Mouse (Mus musculus): ENCODE measurements around the gene Procr.
"Not testable (repeated sequence)": the region's sequence is repeated elsewhere in the genome, so short reads cannot be mapped to it uniquely, and the experiment has no call there.

Gene Procr

GRCm38 (mm10) chr2:155751014-155751786, at the start of gene Procr:
Procr (plus strand) TSS chr2:155751117.
- no peak for DNase-seq (ENCODE audit: low read depth in 2 of 2, low spot score in 2 of 2)

- DNase-seq (ENCODE audit: low read depth in 2 of 2, low spot score in 2 of 2), result no peak
These were observed 49.5 kb upstream of the Procr start for GRCm38 (mm10) chr2:155701399-155701919.

GRCm38 (mm10) chr2:155703630-155704029, 47.3 kb upstream of the Procr start:
- no peak for DNase-seq (ENCODE audit: low read depth in 2 of 2, low spot score in 2 of 2)

- no peak for DNase-seq (ENCODE audit: low read depth in 2 of 2, low spot score in 2 of 2)
These were observed 43.7 kb upstream of the Procr start for GRCm38 (mm10) chr2:155707251-155707650.

GRCm38 (mm10) chr2:155710557-155710956, 40.4 kb upstream of the Procr start:
- DNase-seq (ENCODE audit: low read depth in 2 of 2, low spot score in 2 of 2), result no peak

GRCm38 (mm10) chr2:155717082-155717990, 33.6 kb upstream of the Procr start:
- no peak for DNase-seq (ENCODE audit: low read depth in 2 of 2, low spot score in 2 of 2)

GRCm38 (mm10) chr2:155720585-155720984, 30.3 kb upstream of the Procr start:
- no peak for DNase-seq (ENCODE audit: low read depth in 2 of 2, low spot score in 2 of 2)

- no peak for DNase-seq (ENCODE audit: low read depth in 2 of 2, low spot score in 2 of 2)
These were observed 26.9 kb upstream of the Procr start for GRCm38 (mm10) chr2:155724036-155724435.

GRCm38 (mm10) chr2:155724526-155724925, 26.4 kb upstream of the Procr start:
- no peak for DNase-seq (ENCODE audit: low read depth in 2 of 2, low spot score in 2 of 2)

- DNase-seq (ENCODE audit: low read depth in 2 of 2, low spot score in 2 of 2), result no peak
These were observed 24.6 kb upstream of the Procr start for GRCm38 (mm10) chr2:155726302-155726701.

- no peak for DNase-seq (ENCODE audit: low read depth in 2 of 2, low spot score in 2 of 2)
These were observed 23.0 kb upstream of the Procr start for GRCm38 (mm10) chr2:155727764-155728395.

- DNase-seq (ENCODE audit: low read depth in 2 of 2, low spot score in 2 of 2), result no peak
These were observed 22.2 kb upstream of the Procr start for GRCm38 (mm10) chr2:155728742-155729141.

GRCm38 (mm10) chr2:155729158-155729645, 21.7 kb upstream of the Procr start, which contains the start of gene Edem2:
Edem2 (minus strand) TSS chr2:155729475.
- DNase-seq (ENCODE audit: low read depth in 2 of 2, low spot score in 2 of 2), result peak; percentile 88 to 93

- DNase-seq (ENCODE audit: low read depth in 2 of 2, low spot score in 2 of 2), result no peak
These were observed 15.8 kb upstream of the Procr start for GRCm38 (mm10) chr2:155735080-155735479.

- not testable (repeated sequence) for DNase-seq (ENCODE audit: low read depth in 2 of 2, low spot score in 2 of 2)
These were observed 15.2 kb upstream of the Procr start, which contains the start of gene Gm17581 for GRCm38 (mm10) chr2:155735766-155736165. Gm17581 (minus strand) TSS chr2:155735866.

- DNase-seq (ENCODE audit: low read depth in 2 of 2, low spot score in 2 of 2), result no peak
These were observed 14.0 kb upstream of the Procr start for GRCm38 (mm10) chr2:155736936-155737335.

- no peak for DNase-seq (ENCODE audit: low read depth in 2 of 2, low spot score in 2 of 2)
These were observed 13.1 kb upstream of the Procr start for GRCm38 (mm10) chr2:155737803-155738202.

GRCm38 (mm10) chr2:155742211-155742610, 8.7 kb upstream of the Procr start:
- no peak for DNase-seq (ENCODE audit: low read depth in 2 of 2, low spot score in 2 of 2)

GRCm38 (mm10) chr2:155742931-155743337, 8.0 kb upstream of the Procr start:
- no peak for DNase-seq (ENCODE audit: low read depth in 2 of 2, low spot score in 2 of 2)

GRCm38 (mm10) chr2:155743351-155743750, 7.6 kb upstream of the Procr start:
- no peak for DNase-seq (ENCODE audit: low read depth in 2 of 2, low spot score in 2 of 2)

- DNase-seq (ENCODE audit: low read depth in 2 of 2, low spot score in 2 of 2), result no peak
These were observed 5.4 kb upstream of the Procr start for GRCm38 (mm10) chr2:155745487-155745886.

Measured in CD8-positive naive resting alpha-beta T cell, adult 2 months (primary cell).